Mouse (Mus musculus): ENCODE data around the gene Ccdc96.

GRCm38 (mm10) chr5:36529698-36530097 is 45.3 kb downstream of the Ccdc96 start:
- TF ChIP-seq FLI1 (IDR thresholded peaks at IDR 0.05; ENCODE audit: low read length): no peak
- no peak for TF ChIP-seq GATA1 (IDR thresholded peaks at IDR 0.05; ENCODE audit: borderline replicate concordance, low read length)

All from megakaryocyte, embryonic 14.5 days (primary cell).